Mouse (Mus musculus): Measurements from ENCODE around the gene 5730596B20Rik. TPM values are rescaled to one million over a fixed set of nuclear protein-coding genes. Genes with fewer than 3 reads are reported as not detected.

The 5730596B20Rik gene
- total RNA-seq, 2 experiments from 2014 or later = not detected

GRCm38 (mm10) chr6:52164626-52165440, 12.5 kb upstream of the 5730596B20Rik start, which contains the start of gene Hoxa2:
Hoxa2 (minus strand) TSS chr6:52164831.
- DNase-seq (ENCODE audit: low spot score in 2 of 2) = no peak
- no peak within 1 kb of the TSS for H3K27ac ChIP-seq
- no peak within 1 kb of the TSS for H3K4me3 ChIP-seq

GRCm38 (mm10) chr6:52165441-52166370, 11.6 kb upstream of the 5730596B20Rik start:
- Histone ChIP-seq H3K4me3 (no peak overlapping the region), H3K27ac (no peak overlapping the region)
- no peak for TF ChIP-seq CTCF (conservative IDR thresholded peaks at IDR 0.05)
- DNase-seq (ENCODE audit: low spot score in 2 of 2) = no peak

More at GRCm38 (mm10) chr6:52164626-52165440, 12.5 kb upstream of the 5730596B20Rik start, which contains the start of gene Hoxa2:
- TF ChIP-seq CTCF (conservative IDR thresholded peaks at IDR 0.05) = no peak

GRCm38 (mm10) chr6:52166431-52167077, 10.7 kb upstream of the 5730596B20Rik start:
- no peak for TF ChIP-seq CTCF (conservative IDR thresholded peaks at IDR 0.05)
- DNase-seq (ENCODE audit: low spot score in 2 of 2) = no peak
- H3K27ac ChIP-seq = no peak overlapping the region
- no peak overlapping the region for H3K4me3 ChIP-seq

- no peak for TF ChIP-seq CTCF (conservative IDR thresholded peaks at IDR 0.05)
- no peak for DNase-seq (ENCODE audit: low spot score in 2 of 2)
- H3K4me3 ChIP-seq = no peak overlapping the region
- no peak overlapping the region for H3K27ac ChIP-seq
These were observed 10.1 kb upstream of the 5730596B20Rik start for GRCm38 (mm10) chr6:52167176-52167575.

GRCm38 (mm10) chr6:52167736-52168161, 9.5 kb upstream of the 5730596B20Rik start:
- DNase-seq (ENCODE audit: low spot score in 2 of 2) = no peak
- no peak overlapping the region for H3K4me3 ChIP-seq

GRCm38 (mm10) chr6:52168191-52169055, 8.9 kb upstream of the 5730596B20Rik start:
- Histone ChIP-seq H3K27ac (no peak overlapping the region), H3K4me3 (no peak overlapping the region)
- TF ChIP-seq CTCF (conservative IDR thresholded peaks at IDR 0.05) = no peak
- no peak for DNase-seq (ENCODE audit: low spot score in 2 of 2)

More at GRCm38 (mm10) chr6:52167736-52168161, 9.5 kb upstream of the 5730596B20Rik start:
- H3K27ac ChIP-seq = no peak overlapping the region
- TF ChIP-seq CTCF (conservative IDR thresholded peaks at IDR 0.05) = no peak

- H3K4me3 ChIP-seq = no peak overlapping the region
- no peak for DNase-seq (ENCODE audit: low spot score in 2 of 2)
- no peak overlapping the region for H3K27ac ChIP-seq
- no peak for TF ChIP-seq CTCF (conservative IDR thresholded peaks at IDR 0.05)
These were observed 7.7 kb upstream of the 5730596B20Rik start for GRCm38 (mm10) chr6:52169499-52170165.

- Histone ChIP-seq H3K4me3 (no peak overlapping the region), H3K27ac (no peak overlapping the region)
- DNase-seq (ENCODE audit: low spot score in 2 of 2) = no peak
- TF ChIP-seq CTCF (conservative IDR thresholded peaks at IDR 0.05) = no peak
These were observed 7.0 kb upstream of the 5730596B20Rik start for GRCm38 (mm10) chr6:52170166-52170897.

GRCm38 (mm10) chr6:52170898-52171223, 6.4 kb upstream of the 5730596B20Rik start:
- no peak overlapping the region for H3K4me3 ChIP-seq
- no peak for TF ChIP-seq CTCF (conservative IDR thresholded peaks at IDR 0.05)
- no peak overlapping the region for H3K27ac ChIP-seq
- no peak for DNase-seq (ENCODE audit: low spot score in 2 of 2)

GRCm38 (mm10) chr6:52171331-52171730, 6.0 kb upstream of the 5730596B20Rik start:
- TF ChIP-seq CTCF (conservative IDR thresholded peaks at IDR 0.05) = no peak
- Histone ChIP-seq H3K27ac (no peak overlapping the region), H3K4me3 (no peak overlapping the region)
- no peak for DNase-seq (ENCODE audit: low spot score in 2 of 2)

GRCm38 (mm10) chr6:52171938-52172337, 5.4 kb upstream of the 5730596B20Rik start:
- no peak for DNase-seq (ENCODE audit: low spot score in 2 of 2)
- TF ChIP-seq CTCF (conservative IDR thresholded peaks at IDR 0.05) = no peak
- Histone ChIP-seq H3K27ac (no peak overlapping the region), H3K4me3 (no peak overlapping the region)
